Mouse (Mus musculus) ES-E14 (cell line): Measurements from ENCODE around the gene Crabp1. TPM values are rescaled to one million over a fixed set of nuclear protein-coding genes. Genes with fewer than 3 reads are reported as not detected.

ENCODE experiments used
- DNase-seq: peaks from one replicate; pipeline ENCODE4 v3.0.0-alpha.2; 2013; ENCODE audit warnings: low read depth, low spot score
- H3K27ac ChIP-seq: 2 replicates; pipeline ENCODE4 v1.5.1; 2012; ENCODE audit warnings: low read depth, mild to moderate bottlenecking, low read length, moderate library complexity, mixed read lengths; ENCODE audit not compliant: poor library complexity, insufficient read depth, severe bottlenecking
- H3K36me3 ChIP-seq: 2 replicates; pipeline ENCODE4 v1.6.1; 2012; ENCODE audit warnings: mild to moderate bottlenecking, low read length, moderate library complexity, mixed read lengths; ENCODE audit not compliant: control insufficient read depth, poor library complexity, insufficient read depth, severe bottlenecking
- H3K4me1 ChIP-seq, 2 experiments: fragments of 150-350 bp in 1 of 2; sonication (generic) in 1 of 2; 2 replicates each; pipeline ENCODE4 v1.6.1; 2012; ENCODE audit warnings: low read length in 2 of 2, mild to moderate bottlenecking in 1 of 2, mixed read lengths in 1 of 2; ENCODE audit not compliant: control insufficient read depth in 2 of 2, insufficient read depth in 2 of 2, poor library complexity in 1 of 2
- H3K4me3 ChIP-seq, 2 experiments: fragments of 150-350 bp in 1 of 2; sonication (generic) in 1 of 2; 2 replicates each; pipeline ENCODE4 v1.5.1; 2012; ENCODE audit warnings: low read length in 2 of 2, low read depth in 1 of 2, mild to moderate bottlenecking in 1 of 2, mixed read lengths in 1 of 2; ENCODE audit not compliant: insufficient read depth in 1 of 2, poor library complexity in 1 of 2, severe bottlenecking in 1 of 2
- H3K9ac ChIP-seq: 2 replicates; pipeline ENCODE4 v1.6.1; 2012; ENCODE audit warnings: low read depth, mild to moderate bottlenecking, low read length, mixed read lengths; ENCODE audit not compliant: poor library complexity, insufficient read depth, severe bottlenecking
- H3K9me3 ChIP-seq: fragments of 150-350 bp; sonication (generic); 2 replicates; pipeline ENCODE4 v1.6.1; 2012; ENCODE audit warnings: low read depth, mild to moderate bottlenecking, low read length; ENCODE audit not compliant: control insufficient read depth, insufficient read depth
- CHD2 ChIP-seq: IDR thresholded peaks from 2 replicates; pipeline ENCODE4 v1.6.1; 2014; ENCODE audit warnings: mild to moderate bottlenecking, low read depth, low read length, inconsistent platforms
- HCFC1 ChIP-seq: IDR thresholded peaks from 2 replicates; pipeline ENCODE4 v1.6.1; 2012; ENCODE audit warnings: low read length, inconsistent platforms, borderline replicate concordance; ENCODE audit not compliant: insufficient read depth
- MAFK ChIP-seq: IDR thresholded peaks from 2 replicates; pipeline ENCODE4 v1.6.1; 2014; ENCODE audit warnings: mild to moderate bottlenecking, low read depth, low read length, inconsistent platforms; ENCODE audit not compliant: insufficient read depth
- ZC3H11A ChIP-seq: IDR thresholded peaks from 2 replicates; pipeline ENCODE4 v1.6.1; 2012; ENCODE audit warnings: low read depth, mild to moderate bottlenecking, inconsistent platforms, low read length, borderline replicate concordance
- ZNF384 ChIP-seq: IDR thresholded peaks from 2 replicates; pipeline ENCODE4 v1.6.1; 2012; ENCODE audit warnings: low read depth, low read length, inconsistent platforms
- in situ Hi-C, 2 experiments: fragments of 600-800 bp; cut with MboI; formaldehyde crosslinking; loops; one replicate each; pipeline ENCODE4 v1.15.1; 2025; ENCODE audit warnings: low sequenced_read_pairs in 2 of 2, inconsistent platforms in 1 of 2; ENCODE audit not compliant: unreplicated experiment in 2 of 2
- total RNA-seq: library from RNA; depleted of rRNA; stranded (reverse); fragments of 300-350 nt; gene quantifications from 2 replicates; pipeline ENCODE4 v1.2.3, GENCODE M21; 2012

Crabp1 gene
- total RNA-seq, 1 experiment = 16.9 TPM

DNA sequence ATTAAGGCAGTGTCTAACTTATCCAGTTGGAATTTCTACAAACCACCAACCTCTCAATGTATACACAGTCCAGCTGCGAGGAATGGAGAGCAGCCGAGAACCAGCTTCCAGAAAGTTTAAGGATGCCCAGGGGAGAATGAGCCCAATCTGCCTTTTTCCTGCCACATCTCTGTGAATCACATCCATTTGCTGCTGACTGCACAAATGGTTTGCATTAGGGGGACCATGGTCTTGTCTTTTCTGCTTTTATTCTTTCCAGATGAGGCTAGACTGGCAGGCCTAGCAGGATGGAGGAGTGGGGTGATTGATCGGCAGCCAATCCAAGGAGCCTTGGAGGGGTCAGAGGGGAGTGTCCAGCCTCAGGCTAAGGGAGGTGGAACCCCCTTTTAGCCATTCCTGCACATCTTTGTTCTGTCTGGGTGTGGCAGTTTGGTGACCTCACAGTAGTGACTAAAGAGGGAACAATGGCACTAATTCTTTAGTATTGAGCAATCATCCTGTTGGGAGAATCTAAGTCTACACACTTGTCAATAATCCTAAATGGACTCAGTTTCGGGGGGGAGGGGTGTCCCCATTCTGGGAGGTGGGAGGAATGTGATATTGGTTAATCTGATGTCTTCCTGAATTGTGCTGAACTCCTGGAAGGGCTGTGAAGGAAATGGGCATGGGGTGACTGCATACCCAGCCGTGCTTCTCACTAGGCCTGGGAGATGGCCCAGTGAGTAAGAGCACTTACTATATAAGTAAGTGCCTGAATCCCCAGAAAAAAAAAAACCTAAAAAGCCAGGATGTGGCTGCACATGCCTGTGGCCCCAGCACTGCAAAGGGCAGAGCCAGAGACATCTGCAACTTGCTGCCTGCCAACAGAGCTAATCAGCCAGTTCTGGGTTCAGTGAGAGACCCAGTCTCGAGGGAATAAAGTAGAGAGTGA is 38.5 kb downstream of the Crabp1 start:
- in situ Hi-C loops = loop anchor here in 1 of 2 experiments (10.0 kb wide), 1 partner anchor 58 kb away; no protein-coding TSS in a partner anchor
- peak; percentile 77 for DNase-seq
- H3K9me3 ChIP-seq = no peaks in the 10 kb centered on the region
- no peaks in the 10 kb centered on the region for H3K36me3 ChIP-seq
- TF ChIP-seq MAFK = no peak
- peak; percentile 9; the same call in 1 of the 2 replicates for TF ChIP-seq ZNF384
- TF ChIP-seq ZC3H11A = no peak
- TF ChIP-seq HCFC1 = 0 out of 2 replicates have a peak, but pooled peaks have one; percentile 43
- H3K4me3 ChIP-seq = peak overlapping the region; percentile 50 to 58; a peak in 3 of 4 replicates
- H3K27ac ChIP-seq = peak overlapping the region; percentile 84
- peaks cover 8 to 24% of the 10 kb centered on the region in 2 experiments for H3K4me1 ChIP-seq
- peak overlapping the region; percentile 10; the same call in 1 of the 2 replicates for H3K9ac ChIP-seq

DNA sequence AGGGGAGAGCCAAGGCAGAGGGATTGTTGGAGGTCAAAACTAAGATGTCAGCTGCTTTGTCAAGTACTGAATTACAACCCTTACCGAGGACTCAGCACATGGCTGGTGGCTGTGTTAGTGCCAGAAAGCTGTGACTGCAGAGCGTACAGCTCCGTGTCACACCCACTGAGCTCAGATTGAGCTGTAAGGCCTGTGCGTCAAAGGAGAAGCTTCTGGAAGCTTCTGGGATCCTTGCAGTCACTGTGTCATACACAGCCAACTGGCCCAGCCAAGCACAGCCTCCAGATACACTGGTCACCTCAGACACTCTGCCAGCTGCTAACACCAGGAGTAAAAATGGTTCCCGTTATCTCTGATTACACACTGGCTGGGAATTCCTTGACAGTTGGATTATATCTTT is 39.8 kb downstream of the Crabp1 start:
- no peak for DNase-seq

DNA sequence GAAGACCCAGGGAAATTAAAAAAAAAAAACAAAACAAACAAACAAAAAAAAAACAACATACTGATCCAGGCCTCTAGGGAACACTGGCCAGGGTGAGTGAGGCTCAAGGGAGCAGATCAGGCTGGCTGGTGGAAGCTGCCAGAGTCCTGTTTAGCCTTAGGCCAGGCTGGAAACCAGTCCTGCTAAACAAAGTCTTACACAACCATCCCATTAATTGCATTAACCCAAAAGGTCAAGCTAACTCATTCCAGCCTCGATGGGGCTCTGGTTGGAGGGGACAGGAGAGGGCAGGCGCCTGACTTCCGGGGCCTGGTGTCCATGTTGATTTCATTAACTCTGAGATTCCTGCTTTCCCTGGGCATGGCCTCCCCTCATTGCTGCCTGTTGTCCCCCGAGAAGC is 43.2 kb downstream of the Crabp1 start:
- H3K27ac ChIP-seq = no peak overlapping the region
- no peak for DNase-seq
- H3K9me3 ChIP-seq = no peaks in the 10 kb centered on the region
- TF ChIP-seq ZC3H11A (no peak), HCFC1 (no peak), MAFK (no peak)
- in situ Hi-C loops = loop anchor here in 1 of 2 experiments (10.0 kb wide), 1 partner anchor 63 kb away; no protein-coding TSS in a partner anchor
- H3K4me1 ChIP-seq = peaks cover 2 to 6% of the 10 kb centered on the region in 2 experiments
- H3K36me3 ChIP-seq = no peaks in the 10 kb centered on the region
- no peak overlapping the region for H3K9ac ChIP-seq
- H3K4me3 ChIP-seq = no peak overlapping the region

More for the DNA sequence above, 39.8 kb downstream of the Crabp1 start:
- Histone ChIP-seq H3K4me3 (no peak overlapping the region), H3K9me3 (no peaks in the 10 kb centered on the region), H3K36me3 (no peaks in the 10 kb centered on the region), H3K9ac (no peak overlapping the region), H3K4me1 (peaks cover 8 to 24% of the 10 kb centered on the region in 2 experiments), H3K27ac (no peak overlapping the region)
- in situ Hi-C loops = loop anchor here in 1 of 2 experiments (10.0 kb wide), 1 partner anchor 60 kb away; no protein-coding TSS in a partner anchor
- TF ChIP-seq HCFC1 (no peak), CHD2 (no peak), MAFK (no peak), ZNF384 (no peak), ZC3H11A (no peak)

DNA sequence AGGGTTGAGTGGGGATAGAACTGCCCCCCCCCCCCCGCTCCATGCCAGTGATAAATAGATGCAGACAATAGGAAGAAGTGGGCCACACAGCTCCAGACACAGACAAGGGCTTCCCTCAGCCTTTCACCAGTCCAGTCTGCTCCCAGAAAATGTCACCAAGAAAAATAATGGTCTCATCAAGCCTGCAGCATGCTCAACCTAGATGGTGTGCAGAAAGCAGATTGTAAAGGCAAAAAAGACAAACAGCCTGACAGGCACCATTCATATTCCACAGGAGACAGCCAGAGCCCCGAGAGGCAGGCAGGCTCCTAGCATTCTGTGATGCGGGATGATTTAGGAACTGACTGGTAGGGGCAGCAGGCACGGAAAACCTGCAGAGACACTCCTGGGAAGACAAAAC is 45.4 kb downstream of the Crabp1 start:
- H3K36me3 ChIP-seq = no peaks in the 10 kb centered on the region
- no peak for TF ChIP-seq ZC3H11A
- no peak for TF ChIP-seq CHD2
- no peak for TF ChIP-seq MAFK
- no peak for TF ChIP-seq HCFC1
- no peak for TF ChIP-seq ZNF384
- no peak overlapping the region for H3K27ac ChIP-seq
- H3K9me3 ChIP-seq = no peaks in the 10 kb centered on the region
- in situ Hi-C loops = loop anchor here in 1 of 2 experiments (10.0 kb wide), 1 partner anchor 65 kb away; no protein-coding TSS in a partner anchor
- no peak overlapping the region for H3K4me3 ChIP-seq
- DNase-seq = no peak
- no peak overlapping the region for H3K9ac ChIP-seq
- H3K4me1 ChIP-seq = no peaks in the 10 kb centered on the region
